Mouse (Mus musculus): ENCODE data around the gene Grhl3.

Gene Grhl3

DNA sequence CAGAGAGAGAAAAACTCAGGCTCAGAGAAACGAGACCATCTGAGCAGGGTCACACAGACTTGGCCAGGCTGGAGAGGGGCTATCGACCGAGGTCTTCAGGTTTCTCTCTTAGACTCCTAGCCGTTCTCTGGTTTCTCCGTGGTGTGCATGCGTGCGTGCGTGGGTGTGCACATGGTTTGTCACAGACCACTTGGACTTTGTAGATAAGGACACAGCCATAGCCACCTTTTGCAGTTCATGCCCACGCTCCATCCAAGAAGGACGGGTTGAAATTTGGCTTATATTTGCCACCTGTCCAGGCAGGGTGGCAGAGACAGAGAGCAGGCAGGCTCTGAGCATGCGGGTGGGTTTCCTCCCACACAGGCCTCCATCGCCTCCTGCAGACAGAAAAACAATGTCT lies 48.4 kb downstream of the Grhl3 start:
- no peak for DNase-seq

DNA sequence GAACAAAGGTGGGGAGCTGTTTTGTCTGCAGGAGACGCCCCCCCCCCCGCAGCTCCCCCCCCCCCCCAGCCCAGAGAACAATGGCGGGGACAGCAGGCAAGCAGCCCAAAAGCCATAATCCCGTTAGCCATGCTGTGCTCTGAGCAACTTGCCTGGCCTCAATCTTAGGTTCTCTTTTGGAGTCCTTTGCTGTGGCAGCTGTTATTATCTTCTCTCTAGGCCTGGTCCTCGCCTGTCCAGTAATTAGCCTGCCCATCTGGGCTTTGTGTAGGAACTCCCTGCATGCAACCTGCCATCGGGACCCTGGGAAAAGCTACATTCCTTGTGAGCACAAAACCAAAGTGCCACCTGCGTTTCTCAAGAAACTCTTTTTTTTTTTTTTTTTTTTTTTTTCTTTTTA lies 49.5 kb downstream of the Grhl3 start:
- no peak for DNase-seq

DNA sequence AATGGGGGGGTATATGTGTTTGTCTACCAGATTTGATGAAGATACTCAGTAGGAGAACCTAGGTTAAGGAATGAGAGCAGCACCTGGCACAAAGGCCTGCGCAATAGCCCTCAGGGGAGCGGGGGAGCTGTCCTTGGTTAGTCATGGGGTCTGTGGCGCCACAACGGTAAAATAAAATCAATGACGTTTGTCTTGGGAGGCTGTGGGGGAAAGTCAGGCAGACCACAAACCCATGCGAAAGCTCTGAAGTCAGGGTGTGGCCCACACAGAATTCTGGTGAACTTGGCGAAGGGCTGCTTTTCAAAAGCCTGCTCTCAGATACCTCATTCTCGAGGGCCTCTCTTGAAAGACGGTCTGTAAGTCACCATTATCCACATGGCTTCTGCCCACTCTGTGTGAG lies 53.0 kb downstream of the Grhl3 start:
- no peak for DNase-seq

DNA sequence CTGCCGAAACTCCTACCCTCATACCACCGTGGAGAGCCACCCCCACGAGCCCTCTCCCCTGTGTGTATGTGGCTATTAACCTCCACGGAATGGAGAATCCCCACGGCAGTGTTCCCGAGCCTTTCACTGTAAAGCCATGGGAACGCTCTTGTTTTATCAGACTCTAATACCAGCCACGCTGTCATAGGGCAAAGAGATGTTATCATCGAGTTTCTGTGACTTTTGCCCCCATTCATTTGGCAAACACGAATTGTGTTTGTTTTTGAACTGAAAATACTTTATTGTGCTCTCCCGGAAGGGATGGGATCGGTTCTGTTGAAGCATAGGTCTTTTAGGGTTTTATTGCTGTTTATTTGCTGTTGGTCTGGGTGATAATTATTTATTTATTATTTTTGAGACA lies 55.3 kb downstream of the Grhl3 start:
- no peak for DNase-seq

DNA sequence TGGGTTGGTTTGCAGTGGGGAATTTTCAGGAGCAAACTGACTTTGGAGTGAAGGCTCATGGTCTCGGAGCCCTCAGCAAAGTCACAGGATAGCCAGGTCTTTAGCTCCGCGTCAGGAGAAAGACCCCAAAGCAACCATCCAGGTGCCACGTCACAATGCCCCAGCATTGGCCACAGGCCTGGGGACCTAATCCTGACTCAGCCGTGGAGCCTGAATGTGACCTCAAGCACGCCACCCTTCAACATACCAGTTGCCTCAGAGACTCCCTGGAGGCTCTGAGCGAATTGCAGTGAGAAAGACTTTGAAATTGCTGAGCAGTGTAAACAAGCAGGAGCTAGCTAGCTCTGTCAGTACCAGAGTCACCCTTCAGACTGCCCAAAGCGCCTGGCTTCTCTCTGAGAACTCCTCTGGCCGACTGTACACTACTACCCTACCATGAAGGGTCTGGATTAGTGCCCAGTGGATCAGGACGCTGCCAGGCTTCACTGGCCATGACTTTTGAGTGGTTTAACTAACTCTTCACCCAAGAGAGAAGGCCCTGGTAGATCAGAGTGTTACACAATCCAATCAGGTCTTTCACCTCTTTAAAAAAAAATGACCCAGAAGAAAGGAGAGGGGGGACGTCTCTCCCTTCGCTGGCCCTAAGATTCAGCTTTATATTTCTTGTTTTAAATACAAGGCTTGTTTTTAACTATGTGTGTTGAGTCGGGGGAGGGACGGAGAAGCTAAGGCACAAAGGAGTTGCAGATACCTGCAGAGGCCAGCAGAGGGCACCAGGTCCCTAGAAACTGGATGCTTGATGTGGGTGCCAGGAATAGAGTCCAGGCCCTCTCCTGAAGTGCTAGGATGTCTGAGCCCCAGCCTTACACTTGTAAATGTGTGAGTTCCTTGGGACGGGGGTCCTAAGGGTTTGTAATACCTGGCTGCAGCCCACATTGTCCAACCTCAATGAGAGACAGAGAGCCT lies 56.8 kb downstream of the Grhl3 start:
- DNase-seq = peak; percentile 72

DNA sequence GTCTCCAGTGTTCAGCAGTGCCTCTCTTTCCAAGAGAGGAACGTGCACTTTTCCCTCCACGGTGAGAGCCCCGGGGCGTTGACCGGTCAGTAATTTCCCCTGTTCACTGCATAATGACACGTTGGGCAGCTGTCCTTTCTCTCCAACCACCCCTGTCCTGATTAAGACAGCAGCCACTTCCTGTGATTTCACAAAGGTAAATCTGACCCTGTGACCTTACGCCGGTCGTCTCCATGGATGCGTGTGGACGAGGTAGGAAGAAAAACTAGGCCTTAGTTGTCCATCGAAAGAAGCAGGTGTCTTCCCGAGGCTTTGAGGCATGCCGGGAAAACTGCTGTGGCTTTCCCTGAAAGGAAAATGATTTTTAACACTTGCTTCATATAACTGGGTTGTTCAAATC lies 58.5 kb downstream of the Grhl3 start:
- DNase-seq = no peak

DNA sequence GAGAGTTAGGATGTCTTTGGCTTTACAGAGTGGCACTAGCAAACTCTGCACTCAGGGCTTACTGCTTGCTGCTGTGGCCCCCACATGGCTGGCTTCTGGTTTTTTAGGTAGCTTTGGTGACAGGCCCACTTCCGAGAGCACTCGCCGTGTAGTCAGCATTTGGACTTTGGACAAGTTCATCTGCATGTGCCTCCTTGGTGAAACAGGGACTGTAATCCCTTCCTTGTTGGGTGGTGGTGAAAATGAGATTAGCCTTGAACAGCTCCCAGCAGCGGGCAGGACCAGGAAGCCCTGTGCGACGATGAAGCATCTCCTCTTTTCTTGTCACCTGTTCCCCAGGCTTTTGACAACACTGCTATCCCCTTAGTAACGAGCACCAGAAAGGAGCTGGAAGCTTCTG lies 59.6 kb downstream of the Grhl3 start:
- DNase-seq = no peak

DNA sequence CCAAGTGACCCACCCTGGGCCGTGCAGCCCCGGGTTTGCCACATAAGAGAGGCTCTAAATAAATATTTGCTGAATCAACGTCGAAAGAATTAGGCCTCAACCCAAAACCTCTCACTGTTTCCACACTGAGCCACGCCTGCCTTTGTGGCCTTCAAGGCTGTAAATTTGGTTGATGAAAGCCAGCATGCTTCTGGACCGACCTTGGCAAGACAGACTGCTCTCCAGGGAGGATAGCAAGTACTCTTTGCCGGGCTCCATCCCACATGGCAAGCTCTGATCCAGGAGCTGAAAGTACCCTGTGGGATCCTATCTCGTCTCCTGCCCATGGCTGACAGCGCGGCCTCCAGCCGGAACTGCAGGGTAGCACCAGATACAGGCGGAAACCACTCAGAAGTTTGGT lies 63.9 kb downstream of the Grhl3 start:
- no peak for DNase-seq

DNA sequence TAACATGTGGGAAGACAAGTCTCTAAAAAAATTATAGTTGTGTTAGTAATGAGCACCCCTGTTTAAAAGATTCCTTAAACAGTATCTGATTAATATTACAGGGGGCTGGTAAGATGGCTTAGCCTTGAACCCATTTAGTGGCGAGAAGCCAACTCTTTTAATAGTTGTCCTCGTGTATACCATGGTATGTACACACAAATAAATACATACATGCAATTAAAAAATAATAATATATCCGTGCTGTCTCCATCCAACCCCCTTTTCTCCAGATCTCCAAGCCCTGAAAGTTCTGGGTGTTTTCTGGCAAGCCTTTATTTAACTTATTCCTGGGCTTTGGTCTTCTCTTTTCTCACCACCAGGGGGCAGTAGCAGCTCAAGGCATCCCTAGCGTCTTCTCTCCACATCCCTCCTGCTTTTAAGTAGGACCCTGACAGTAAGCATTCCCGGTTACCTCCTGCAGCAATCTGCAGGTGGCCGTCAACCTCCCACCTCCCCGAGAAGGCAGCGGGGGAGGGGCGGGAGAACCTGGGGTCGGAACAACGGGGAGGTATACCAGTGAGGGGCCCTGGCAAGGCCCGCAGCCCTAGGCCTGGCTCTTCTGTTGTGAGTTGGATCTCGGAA lies 64.9 kb downstream of the Grhl3 start:
- DNase-seq = peak; percentile 65

DNA sequence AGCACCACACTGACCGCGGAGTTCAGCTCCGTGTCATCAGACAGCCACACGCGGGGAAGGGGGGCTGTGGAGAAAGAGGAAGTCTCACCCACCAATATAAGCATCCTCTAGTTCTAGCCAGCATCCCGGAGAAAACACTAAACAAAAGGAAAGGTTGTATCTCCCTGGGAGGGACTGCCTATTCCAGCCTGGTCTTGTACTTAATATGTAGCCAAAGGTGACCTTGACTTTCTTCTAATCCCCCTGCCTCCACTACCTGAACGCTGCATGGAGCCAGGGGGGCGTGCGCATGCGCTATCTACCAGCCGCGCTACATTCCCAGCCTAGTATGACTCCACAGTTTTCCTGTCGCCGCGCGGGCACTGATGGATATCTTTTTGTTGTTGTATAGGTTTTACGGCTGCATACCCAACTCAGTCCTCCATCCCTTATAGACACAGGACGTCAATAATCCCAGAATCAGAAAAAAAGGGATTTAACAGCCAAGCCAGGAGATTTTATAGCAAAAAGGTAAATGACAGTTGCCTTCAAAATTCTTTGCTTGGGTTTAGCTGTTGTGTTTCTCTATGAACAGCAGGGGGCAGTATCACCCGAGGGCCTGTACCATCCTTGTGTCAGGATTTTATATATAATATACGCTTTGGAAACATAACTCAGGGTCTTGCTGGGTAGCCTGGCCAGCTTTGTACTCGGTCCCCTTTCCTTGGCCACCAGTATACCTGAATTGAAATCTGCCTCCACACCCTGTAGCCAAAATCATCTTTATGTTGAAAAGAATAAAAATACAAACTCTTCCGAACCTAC lies 65.7 kb downstream of the Grhl3 start:
- DNase-seq = no peak

DNA sequence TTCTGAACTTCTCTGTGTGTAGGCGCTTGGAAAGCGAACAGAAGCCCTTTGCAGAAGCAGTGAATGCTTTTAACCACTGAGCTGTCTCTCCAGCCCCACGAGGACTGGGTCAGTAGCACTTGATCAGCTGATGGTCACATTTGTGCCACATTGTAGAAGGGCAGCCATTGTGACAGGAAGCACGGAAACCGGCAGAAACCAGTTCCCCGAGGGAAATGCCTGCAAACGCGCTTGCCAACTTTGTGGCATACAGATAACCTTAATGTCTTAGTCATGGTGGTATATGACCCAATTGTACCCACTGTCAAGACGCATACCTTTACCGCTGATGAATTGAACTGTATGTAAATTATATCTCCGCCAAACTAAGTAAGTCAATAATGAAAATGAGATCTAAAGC lies 67.6 kb downstream of the Grhl3 start:
- DNase-seq = peak; percentile 44

DNA sequence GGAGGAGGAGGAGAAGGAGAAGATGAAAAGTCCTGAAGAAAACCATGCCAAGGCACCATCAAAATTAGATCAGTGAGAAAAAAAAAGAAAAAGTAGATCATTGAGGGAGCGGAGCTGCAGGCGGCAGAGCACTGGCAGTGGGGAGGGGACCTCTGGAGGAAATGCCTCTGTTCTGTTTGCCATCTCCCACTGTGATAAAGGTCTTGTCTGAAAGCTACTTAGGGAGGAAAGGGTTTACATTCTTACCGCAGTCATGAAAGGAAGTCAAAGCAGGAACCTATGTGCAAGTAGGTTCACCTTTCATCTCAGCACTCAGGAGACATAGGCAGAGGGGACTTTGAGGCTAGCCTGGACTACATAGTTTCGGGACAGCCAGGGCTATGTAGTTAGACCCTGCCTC lies 71.8 kb downstream of the Grhl3 start:
- DNase-seq = no peak

DNA sequence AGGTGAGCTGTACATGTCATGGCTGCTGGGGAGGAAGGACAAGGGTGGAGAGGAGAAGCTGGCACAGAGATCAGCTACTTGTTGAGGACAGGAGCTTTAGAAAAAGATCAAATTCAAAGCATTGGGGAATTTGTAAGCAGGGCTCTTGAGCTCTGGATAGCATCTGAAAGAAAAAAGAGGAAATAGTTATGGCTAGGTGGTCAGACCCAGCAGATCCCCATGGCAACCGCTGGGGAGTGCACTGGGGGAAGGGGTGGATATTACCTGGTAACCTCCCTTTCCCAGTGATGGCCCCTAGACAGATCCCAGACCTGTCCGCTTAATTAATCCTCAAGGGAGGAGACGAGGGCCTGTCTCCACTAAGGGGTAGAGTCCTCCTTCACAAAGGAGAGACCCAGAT lies 73.6 kb downstream of the Grhl3 start:
- no peak for DNase-seq

DNA sequence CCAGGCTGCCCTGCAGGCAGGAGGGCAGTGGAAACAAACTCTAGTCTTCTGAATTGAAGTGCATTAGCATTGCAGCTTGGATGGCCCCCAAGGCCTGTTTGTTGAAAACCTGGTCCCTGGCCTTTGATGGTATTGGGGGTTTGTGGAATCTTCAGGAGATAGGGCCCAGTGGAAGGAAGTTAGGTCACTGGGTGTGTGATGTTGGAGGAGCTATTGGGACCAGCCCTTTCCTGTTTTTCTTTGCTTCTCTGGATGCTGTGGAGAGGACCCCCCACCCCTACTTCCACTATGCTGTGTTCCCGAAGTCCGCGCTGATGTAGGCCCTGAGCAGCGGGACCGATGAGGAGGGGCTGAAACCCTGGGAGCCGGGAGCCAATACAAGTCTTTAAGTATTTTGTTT lies 75.3 kb downstream of the Grhl3 start:
- DNase-seq = no peak

DNA sequence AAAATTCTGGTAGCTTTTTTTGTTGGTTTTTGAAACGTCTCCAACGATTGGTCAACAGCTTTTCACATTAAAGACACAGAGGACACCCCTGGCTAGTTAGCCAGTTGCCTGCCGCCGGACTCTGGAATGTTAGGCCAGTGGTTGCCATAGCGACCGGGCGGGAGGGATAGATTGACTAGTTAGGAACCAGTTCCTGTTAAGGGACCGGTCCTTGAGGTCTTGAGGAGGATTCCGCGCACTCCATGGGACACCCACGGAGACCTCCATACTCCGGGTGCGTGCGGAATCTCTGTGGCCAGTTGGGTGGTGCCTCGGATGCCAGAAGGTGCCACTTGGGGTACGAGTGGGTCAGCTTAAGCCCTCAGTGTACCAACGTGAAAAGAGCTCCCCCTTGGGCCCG lies 77.6 kb downstream of the Grhl3 start:
- peak; percentile 86 for DNase-seq

DNA sequence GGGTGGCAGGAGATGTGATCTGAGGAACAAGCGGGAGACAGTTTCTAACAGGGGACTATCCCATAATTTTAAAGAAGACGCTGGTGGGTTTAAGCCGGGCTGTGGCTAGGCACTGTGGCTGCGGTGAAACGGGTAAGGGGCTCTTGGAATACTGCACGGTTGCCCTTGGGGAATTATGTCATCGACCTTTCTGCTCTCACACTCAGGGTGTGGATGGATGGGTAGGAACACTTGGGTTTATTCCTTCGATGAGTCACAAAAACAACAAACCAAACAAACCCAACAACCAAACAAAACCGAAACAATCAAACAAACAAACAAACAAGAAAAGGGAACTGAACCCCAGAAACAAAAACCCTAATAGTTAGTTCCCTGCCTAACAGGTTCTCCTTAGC lies 78.0 kb downstream of the Grhl3 start:
- DNase-seq = no peak

DNA sequence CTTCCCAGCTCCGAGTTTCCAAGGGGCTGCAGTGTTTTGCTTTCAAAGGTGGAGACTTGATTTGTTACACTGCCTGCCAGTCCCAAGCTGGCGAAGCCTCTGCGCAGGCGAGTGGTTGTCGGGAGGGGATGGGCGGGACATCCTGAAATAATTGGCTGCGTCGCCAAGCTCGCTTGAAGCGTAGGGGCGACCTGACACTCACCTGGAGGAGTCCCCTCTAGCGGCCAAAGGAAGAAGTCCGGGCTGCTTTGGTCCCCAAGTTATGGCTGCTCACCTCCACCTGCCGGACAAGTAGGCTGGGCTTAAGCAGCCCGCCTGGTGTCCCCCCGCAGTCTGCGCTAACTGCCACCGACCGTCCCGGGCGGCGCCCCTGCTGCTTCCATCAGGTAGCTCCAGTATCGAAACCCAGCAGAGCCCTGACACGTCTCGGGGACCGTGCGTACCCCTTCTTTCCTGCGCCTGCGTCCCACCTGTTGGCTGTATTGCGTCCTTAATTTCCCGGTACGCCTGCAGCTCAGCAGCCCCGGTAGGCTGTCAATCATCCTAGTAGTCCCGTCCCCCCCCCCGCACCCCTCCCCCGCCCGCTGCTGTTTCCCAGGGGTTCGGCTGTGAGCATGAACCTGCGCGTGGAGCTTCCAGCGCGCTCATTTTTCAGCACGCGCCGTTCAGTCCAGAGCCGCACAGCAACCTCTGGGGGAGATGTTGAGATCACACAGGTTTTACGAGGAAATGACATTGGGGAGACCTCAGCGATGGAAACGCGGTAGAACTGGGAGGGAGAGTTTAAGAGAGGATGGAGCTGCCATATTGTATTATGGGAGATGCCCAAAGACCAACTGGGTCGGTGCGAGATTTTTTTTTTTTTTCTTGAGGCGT lies 78.7 kb downstream of the Grhl3 start, which contains the start of the genes Stpg1 and Nipal3:
Stpg1 (plus strand) TSS at position 270 of the 876 bp plus-strand sequence.
Nipal3 (minus strand) TSS at position 518 of the 876 bp plus-strand sequence.
- DNase-seq = peak; percentile 94

DNA sequence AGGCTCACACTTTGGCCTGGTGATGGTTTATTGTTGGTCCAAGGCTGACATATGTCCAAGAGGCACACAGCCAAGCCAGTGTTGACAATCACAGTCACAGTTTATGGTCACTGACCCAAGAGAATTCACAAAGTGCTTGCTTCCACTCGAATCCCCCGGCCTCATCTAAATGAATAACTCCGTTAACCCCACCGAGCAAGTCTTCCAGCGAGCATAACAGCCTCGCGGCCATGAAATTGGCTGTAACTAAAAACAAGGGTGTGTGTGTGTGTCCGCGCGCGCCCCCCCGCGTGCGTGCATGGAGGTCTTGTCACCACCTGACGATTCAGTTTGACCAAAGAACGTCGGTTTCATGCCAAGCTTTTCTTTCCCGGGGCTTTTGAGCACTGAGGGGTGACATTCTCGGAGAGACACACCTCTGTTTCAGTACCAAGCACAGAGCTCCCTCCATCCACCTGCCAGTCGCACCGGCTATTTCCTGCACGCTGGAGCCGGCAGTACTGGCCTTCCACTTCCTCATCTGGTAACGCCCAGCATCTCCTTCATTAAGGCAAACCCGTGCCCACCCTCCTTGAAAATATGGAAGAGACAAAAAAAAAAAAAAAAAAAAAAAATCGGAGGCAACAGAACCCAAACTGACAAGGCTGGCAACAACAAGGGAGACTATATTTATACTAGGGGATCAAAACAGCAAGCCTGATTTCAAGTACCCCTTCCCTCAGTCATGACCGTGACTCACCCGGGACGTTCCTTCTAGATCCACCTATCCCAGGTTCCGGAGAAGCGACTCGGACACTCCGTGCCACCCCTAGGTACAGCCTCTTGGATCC lies 79.5 kb downstream of the Grhl3 start:
- DNase-seq = peak; percentile 55

DNA sequence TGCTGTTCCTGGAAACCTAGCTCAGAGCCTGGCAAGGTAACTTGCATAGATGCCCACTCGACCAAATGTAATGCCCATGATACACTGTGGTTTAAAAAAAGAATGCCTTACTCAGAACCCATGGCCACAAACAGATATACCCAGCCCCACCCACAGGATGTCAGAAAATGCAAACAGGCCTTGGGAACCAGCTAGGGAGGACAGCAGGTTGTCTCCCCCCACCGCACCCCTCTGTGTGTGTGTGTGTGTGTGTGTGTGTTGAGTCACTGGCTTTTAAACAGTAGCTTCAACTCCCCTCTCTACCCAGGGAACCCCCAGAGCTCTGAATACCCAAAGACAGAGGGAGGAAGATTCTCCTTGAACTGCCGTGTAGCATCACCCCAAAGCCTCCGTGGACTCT lies 80.2 kb downstream of the Grhl3 start:
- no peak for DNase-seq
